Mouse (Mus musculus): ENCODE data around the gene Ifit1.
A peak's percentile ranks its signal among the peaks of the same experiment; 100 is the strongest.
"Not testable (repeated sequence)": the region's sequence is repeated elsewhere in the genome, so short reads cannot be mapped to it uniquely, and the experiment has no call there.

The Ifit1 gene

DNA sequence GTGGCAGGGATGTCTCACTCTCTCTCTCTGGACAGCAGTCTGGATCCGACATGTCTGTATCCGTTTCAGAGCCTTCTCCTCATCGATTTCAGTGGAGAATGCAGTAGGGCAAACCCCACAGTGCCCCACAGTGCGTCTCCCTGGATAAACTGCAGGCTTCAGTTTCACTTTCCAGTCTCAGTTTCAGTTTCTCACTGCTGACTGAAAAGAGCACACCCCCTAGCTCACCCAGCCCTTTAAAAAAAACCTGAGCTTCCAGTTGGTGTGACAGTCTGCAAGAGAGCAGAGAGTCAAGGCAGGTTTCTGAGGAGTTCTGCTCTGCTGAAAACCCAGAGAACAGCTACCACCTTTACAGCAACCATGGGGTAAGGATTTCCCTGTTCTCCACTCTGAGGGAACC is at the start of gene Ifit1, which contains the start of gene Ifit1bl2:
Gene Ifit1, plus strand, starts transcription at position 249 of the 400 bp plus-strand sequence.
Gene Ifit1bl2, minus strand, starts transcription at position 121 of the 400 bp plus-strand sequence.
- DNase-seq: peak in 1 of 2 experiments; percentile 10

DNA sequence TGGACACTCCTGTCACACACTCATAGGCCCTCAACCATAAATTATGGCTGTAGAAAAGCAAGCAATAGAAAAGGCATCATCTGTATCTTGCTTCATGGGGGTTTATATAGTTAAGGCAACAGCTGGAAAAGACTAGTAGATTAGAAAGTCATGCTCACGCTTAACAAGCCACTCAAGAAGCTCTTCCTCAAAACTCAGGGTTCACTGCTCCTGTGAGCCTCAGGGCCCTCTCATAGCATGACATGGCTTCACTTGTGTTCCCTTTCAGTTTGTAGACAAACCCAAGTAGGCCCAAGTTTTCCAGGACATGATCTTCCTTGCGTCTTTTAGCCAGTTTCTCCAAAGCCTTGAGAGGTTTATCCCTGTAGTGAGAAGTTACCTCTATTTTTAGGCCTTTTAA is 47.2 kb upstream of the Ifit1 start:
- no peak for DNase-seq

GRCm38 (mm10) chr19:34594523-34594922 is 46.1 kb upstream of the Ifit1 start:
- not testable (repeated sequence) for DNase-seq

DNA sequence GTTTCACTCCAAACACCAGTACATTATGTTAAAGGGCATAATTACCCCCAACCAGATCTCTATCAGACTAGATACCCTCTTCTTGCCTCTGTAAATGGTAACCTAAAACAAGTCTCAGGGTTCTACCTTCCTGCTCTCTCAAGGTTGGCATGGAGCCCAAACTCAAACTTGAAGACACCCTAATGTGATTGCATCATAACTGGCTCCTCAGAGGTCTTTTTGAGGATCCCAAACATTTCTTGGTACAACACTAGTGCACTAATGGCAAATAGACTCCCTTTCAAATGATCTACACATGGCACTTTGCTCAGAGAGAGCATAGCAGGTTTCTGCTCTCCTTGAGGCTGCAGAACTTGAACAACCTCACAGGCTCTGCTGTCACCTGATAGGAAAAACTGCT is 43.9 kb upstream of the Ifit1 start:
- no peak for DNase-seq

DNA sequence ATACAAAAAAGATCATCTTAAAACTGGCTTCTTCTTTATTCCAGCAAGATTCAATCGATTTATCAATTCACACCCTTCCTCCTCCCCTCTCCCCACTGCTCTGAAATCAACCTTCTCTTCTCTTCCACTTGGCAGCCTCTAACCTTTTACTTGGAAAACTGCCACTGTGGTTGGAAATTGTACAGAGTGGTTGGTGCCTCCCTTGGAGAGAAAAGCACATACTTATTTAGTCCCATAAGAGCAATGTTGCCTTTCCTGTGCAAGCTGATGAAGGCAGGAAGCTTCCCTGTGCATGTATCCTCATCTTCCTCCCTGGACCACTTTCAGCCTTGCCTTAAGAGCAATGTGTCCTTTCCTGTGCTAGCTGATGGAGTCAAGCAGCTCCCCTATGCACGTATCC is 42.3 kb upstream of the Ifit1 start:
- no peak for DNase-seq

- not testable (repeated sequence) for DNase-seq
Observed at GRCm38 (mm10) chr19:34599250-34599649, 41.4 kb upstream of the Ifit1 start.

GRCm38 (mm10) chr19:34601888-34602287 is 38.8 kb upstream of the Ifit1 start, which contains the start of gene Ifit1bl1:
Gene Ifit1bl1, minus strand, starts transcription at chr19:34601956.
- not testable (repeated sequence) for DNase-seq

DNA sequence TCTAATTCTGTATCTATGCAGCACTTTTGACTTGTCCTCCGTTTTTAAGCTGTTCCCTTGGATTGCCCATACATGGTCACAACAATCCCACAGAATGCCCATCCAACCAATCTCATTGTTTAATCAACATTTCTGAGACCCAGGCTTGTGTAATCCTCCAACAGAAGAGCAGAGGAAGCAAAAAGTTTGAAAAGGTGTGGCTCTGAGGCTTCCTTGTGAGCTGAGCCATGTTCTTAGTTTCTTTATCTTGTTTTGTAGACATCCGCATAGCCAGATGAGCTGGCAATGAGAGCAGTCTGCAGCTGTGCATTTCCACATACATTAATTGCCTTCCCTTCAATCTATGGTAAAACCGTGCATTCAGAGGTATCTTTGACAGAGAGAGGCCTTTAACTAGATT is 35.2 kb upstream of the Ifit1 start:
- no peak for DNase-seq

DNA sequence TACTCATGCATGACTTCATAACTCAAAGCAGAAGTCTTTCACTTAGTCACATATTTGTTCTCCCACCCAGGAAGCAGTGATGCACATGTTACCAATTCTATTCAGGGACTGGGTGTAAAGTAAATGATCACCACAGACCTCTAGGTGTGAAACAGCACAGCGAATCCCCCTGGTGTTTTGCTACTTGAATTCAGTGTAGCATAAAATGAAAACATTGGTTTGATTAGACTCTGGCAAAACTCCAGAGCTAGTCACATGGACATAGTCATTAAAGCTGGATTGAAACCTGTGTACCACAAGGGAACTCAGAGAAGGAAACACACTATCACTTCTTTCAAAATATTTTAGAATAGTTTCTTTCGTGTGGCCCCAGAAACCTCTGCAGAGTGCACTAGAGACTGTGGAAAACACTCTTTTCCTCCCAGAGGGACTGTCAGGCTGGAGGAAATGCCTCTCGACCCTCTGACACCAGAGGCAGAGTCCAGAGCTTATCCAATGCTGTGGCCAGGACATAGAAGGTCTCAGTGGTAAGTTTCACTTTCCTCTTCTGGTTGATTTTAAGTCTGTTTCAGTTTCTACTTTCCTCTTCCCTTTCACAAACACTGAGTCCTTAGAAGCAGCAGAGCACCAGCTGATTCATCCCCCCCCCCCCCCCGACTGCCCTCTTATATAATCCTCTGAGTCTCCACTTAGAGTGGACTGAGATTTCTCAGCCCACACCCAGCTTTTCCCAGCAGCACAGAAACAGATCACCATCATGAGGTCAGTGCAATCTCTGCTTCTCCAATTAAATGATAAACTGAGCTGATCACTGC is 33.2 kb upstream of the Ifit1 start, which contains the start of gene Ifit3b:
Gene Ifit3b, plus strand, starts transcription at position 734 of the 815 bp plus-strand sequence.
- DNase-seq: peak; percentile 48 to 69

DNA sequence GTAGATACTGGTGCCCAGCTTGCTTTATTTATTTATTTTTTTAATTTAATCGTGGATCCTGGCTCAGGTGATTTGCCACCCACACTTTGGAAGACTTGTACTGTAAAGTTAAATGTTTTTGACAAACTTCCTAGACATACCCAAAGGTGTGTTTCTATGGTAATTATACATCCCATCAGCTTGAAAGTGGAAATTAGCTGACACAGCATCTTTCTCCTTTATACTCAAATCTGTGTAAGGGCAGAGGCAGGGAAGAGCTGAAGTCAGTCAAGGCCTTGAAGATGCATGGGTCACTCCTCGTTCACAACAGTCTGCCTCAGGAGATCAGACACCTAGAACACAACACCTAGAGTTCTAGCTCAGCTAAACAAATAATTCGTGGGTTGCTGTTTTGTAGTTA is 30.6 kb upstream of the Ifit1 start:
- DNase-seq: not testable (repeated sequence)

DNA sequence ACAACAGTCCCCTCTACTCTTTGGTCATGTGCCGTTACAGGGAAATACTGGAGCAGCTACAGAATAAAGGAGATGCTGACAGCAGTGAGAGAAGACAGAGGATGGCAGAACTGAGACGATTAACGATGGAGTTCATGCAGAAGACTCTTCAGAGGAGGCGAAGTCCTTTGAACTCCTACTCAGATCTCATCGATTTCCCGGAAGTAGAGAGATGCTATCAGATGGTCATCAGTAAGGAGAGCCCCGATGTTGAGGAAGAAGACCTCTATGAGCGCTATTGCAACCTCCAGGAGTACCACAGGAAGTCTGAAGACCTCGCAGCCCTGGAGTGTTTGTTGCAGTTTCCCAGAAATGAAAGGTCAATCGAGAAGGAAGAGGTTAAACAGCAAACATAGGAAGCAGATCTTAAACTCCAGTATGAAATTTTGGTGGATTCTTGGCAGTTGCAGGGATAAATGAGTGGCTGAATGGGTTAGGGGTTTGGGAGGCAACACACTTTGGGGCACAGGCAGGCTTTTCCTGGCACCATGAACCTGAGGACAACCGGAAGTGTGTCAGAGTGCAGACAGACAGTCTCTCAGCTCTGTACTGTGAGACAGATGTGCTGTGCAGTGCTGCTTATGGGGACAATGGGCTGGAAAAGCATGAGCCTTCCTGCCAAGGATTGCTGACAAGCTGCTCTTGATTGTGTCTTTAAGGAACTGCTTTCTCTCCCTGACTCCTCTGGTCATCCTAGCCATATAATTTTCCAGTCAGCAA is 28.2 kb upstream of the Ifit1 start:
- DNase-seq: not testable (repeated sequence)

- DNase-seq: no peak
Observed at GRCm38 (mm10) chr19:34620871-34621270, 19.8 kb upstream of the Ifit1 start.

- DNase-seq: no peak
Observed at GRCm38 (mm10) chr19:34623781-34624180, 16.9 kb upstream of the Ifit1 start.

DNA sequence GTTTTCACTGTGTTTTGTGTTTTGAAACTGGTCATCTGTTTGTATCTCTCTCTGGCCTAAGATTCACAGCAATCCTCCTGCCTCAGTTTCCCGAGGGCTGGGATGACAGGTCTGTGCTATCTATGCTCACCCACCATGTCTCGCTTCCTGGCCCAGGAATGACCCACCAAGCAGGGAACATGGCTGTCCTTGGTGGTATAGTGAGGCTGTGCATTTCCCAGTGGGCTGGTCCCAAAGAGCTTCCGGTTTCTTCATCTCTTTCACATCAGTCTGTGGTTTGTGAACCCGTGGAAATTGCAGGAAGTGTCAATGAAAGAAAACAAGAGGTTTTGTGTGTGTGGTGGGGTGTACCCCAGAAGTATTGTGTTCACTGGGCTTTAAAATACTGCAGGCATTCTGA is 16.0 kb upstream of the Ifit1 start:
- DNase-seq: no peak

GRCm38 (mm10) chr19:34627496-34627895 is 13.2 kb upstream of the Ifit1 start:
- DNase-seq: no peak

DNA sequence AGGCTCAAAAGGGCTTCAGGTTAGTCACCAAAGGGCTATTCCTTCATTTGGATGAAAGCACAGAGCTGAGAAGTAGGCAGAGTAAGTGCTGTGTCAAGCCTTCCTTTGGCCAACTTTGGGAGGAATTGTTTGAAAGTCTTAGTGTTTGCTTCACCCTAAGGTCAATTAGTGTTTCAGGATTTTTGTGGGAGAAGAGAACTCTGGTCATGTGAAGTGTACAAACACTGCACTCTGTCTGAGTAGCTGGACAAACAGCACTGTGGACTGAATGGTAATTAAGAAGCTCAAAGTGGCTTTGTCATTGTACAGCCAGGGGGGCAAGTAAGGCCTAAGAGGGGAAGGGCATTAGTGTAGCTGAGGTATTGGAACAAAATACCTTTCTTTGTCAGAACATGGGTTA is 9.2 kb upstream of the Ifit1 start:
- DNase-seq: no peak

DNA sequence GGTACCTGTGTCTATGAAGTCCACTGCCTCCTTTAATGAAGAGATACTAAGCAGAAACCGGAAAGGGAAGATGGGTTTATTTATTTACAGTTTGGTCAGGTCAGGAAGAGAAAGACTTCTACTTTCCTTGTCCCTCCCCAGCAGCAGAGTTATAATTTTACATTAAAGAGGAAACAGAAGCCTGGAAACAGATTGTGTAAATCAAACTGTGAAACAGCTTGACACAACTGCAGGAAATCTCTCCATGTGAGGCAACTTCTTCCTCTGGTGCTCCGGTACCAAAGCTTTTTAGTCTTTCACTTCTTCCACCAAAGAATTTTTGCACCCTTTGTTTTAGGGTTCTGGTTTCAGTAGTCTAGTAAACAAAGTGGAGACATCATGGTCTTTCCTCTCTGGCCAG is 7.2 kb upstream of the Ifit1 start:
- DNase-seq: no peak

DNA sequence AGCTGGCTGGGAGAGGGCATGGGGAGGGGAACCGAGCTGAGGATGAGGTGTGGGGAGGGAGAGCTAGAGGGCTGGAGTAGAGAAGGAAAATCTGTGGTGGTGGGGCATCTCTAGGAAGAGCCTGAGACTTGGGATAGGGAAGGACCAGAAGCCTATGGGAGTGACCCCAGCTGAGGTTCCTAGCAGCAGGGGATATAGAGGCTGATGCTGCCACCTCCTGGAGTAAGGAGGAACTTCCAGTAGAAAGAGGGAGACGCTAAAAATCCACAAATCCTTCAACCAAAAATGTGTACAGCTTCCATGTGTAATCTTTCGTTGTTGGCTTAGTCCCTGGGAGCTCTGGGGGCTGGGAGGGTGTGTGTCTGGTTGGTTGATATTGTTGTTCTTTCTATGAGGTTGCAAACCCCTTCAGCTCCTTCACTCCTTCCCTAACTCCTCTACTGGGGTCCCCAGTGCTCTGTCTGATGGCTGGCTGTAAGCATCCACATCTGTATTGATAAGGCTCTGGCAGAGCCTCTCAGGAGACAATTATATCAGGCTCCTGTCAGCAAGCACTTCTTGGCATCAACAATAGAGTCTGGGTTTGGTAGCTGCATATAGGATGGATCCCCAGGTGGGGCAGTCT is 3.6 kb upstream of the Ifit1 start:
- DNase-seq: peak; percentile 71 to 79

DNA sequence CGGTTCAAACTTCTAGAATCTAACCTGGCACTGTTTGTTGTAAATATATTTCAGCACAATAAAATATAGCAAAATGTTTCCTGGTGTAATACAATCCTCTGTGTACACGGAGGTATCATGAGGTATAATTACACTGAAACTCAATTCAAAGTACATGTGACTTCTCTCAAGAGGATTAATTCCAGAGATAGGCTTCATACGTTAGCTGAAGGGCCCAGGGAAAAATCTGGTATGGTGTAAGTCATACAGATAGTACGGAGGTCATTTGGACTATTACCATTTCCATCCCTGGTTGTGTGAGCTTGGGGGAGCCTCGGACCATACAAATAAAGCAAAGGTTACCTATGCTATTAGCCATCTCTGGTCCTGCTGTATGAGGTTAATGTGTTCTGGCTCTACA is 1.9 kb downstream of the Ifit1 start:
- DNase-seq: no peak

- peak in 1 of 2 experiments; percentile 17 for DNase-seq
Observed at GRCm38 (mm10) chr19:34647630-34648029, 7.0 kb downstream of the Ifit1 start.

DNA sequence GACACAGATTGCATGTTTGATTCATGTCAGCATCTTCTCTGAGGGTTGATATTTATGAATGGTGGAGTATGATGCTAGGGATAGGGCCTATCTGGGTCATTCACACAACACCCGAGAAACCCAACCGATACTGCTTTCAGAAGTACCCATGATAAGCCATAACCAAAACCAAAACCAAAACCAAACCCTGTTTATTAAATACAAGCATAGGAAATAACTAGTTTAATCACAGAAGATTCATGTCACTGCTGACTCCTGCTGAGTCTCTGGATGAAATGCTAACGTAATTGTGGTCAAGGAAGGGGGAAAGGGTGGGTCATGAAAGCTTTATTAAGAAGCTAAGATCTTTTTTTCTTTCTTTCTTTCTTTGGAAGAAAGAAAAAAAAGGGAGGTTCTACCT is 9.6 kb downstream of the Ifit1 start:
- DNase-seq: no peak

GRCm38 (mm10) chr19:34650997-34651396 is 10.3 kb downstream of the Ifit1 start:
- no peak for DNase-seq

DNA sequence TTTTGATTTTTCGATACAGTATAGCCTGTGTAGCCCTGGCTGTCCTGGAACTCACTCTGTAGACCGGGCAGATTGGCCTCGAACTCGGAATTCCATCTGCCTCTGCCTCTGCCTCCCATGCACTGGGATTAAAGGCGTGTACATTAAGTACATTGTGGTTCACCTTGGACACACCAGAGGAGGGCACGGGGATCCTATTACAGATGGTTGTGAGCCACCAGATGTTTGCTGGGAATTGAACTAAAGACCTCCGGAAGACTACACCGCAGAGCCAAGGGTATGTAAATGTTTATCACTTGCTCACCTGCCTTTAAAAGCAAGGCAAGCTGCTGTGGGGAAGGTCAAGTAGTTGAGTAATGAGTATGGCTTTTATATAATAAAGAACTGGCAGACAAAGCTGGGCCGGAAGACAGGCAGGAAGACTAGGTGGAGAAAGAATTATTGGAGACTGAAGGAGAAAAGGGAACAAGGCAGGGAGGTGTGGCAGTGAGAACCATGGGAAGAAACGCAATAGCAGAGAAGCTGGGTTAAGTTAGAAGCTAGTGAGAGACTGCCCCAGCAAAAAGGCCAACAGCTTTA is 14.6 kb downstream of the Ifit1 start:
- no peak for DNase-seq

All from kidney, postnatal 4 days (tissue).